Mouse (Mus musculus) WW6 (cell line): ENCODE measurements at regions not wholly inside any gene's neighbourhood (a gene's known extent, or its start where the extent isn't known, plus 50 kb on each side); places are given as distances from the start of the nearest gene placed in this dataset.

ENCODE experiments used
- DNase-seq: peaks from one replicate; pipeline ENCODE4 v3.0.0-alpha.2; 2013; ENCODE audit warnings: low read depth, low spot score

DNA sequence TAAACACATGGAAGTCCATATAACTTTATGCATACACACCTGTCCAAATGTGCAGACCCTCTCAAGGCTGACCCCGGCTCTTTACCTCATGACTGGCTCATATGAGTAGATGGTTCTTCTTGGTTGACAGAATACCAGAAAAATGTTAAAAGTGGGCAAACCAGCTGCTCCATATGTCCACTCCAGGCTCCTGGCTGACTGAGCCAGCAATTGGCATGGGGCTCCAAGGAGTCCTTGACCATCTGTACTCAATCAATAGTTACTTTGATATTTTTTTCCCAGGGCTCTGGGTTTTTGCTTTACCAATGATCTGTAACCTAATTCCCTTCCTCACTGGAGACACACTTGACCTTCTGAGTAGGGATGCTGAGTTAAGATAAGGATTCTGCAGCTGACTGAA lies 345.5 kb downstream of the Ccser2 start:
- DNase-seq, result no peak

DNA sequence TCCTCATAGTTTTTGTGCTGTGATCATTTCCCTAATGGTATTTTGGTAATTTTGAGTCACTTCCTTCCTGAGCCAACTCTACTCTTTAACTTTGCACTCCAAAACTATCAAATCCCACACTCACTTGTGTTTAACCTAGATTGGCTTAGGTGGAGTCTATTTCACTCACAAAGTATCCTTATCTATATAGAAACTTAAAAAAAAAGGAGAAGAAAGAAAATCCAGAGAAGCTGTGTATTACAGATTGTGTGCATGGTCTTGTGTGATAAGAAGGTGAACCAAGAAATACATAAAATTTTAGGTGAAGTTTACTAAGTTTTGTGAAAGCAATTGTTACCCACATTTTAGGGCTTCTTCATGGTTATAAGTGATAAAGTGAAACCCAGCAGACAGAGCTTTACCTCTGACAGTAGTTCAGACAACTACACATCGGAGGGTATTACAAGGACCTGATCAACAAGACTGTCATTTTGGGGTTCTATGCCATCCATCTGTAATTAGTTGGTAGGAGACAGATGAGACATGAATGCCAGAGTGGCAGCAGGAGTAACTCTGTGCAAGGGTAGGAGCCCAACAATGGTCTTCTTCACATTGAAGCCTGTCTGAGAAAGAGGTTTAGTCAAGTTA lies 350.0 kb downstream of the Ccser2 start:
- DNase-seq, result no peak

DNA sequence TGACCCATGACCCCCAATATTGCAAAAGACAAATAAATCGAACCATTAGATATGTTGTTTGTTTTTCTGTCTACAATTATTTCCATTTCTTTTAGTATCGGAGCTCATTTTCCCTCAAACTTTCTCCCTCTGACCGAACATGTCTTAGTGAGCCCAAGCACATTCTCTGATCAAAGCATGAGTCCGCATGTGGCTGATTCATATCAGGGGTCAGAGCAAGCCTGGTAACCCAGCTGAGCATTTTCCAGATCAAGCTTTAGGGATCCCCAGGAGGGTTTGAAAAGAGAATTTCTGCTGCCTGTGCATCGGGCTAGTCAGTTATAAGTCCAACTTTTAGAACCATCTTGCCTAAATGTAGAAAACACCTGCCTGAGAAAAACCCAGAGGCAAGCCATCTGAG lies 350.6 kb downstream of the Ccser2 start:
- DNase-seq, result no peak

DNA sequence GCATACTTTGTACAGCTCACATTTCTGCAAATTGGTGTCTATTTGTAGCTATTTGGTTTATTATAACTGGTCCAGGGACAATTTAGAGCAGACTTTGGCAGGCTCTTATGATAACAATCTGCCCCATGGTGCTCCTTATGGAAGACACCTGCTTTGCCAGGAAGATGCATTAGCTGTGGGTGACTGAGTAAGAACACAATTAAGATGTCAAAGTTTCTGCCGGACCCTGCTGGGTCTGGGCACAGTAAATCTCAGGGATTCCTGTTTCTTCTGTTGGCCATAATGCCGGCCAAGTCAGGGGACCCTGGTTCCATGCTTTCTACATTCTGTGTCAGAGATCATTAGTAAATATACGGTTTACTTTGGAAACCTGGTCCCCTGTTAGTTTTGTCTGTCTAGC lies 353.7 kb downstream of the Ccser2 start:
- no peak for DNase-seq

DNA sequence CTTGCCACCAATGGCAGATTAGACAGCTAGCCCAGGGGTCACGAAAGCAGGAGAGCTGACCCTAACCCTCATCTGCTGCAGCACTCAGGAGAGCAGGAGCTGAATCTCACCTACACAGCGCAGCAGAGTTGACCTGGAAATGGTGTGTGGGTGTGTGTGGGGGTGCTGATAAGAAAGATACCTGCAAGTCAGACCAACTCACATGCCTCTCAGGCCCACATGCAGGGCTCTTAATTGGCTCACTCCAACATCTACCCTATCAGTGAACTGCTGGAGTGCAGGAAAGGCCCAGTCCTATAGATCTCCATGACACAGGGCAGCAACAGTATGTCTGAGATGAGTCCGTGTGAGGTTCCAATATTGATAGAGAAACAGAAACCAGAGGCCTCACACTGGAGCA lies 355.7 kb downstream of the Ccser2 start:
- no peak for DNase-seq

DNA sequence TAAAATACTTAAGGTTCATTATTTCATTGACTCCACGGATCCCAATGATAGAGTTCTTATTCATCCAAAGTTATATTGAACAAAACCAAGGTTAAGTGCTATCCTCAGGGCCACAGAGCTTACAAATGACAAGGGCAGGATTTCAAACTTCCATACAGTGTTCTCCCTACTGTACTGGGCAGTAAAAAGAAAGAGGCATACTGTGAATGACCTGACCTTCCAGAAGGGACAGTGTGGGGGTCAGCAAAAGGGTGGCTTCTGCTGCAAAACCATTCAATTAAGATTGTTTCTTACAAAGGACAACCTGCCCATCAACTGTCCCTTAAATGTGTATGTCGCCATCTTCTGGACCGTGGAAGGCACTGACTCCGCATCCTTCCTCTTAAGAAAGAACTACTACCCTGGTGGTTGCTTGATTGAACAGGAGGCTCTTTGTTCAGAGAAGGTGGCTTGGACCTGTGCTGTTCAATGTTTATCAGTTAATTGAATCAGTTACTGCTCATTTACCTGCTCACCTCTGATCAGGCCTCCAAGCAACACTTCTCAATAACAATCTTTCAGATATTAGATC lies 384.4 kb downstream of the Ccser2 start:
- peak; percentile 7 for DNase-seq

DNA sequence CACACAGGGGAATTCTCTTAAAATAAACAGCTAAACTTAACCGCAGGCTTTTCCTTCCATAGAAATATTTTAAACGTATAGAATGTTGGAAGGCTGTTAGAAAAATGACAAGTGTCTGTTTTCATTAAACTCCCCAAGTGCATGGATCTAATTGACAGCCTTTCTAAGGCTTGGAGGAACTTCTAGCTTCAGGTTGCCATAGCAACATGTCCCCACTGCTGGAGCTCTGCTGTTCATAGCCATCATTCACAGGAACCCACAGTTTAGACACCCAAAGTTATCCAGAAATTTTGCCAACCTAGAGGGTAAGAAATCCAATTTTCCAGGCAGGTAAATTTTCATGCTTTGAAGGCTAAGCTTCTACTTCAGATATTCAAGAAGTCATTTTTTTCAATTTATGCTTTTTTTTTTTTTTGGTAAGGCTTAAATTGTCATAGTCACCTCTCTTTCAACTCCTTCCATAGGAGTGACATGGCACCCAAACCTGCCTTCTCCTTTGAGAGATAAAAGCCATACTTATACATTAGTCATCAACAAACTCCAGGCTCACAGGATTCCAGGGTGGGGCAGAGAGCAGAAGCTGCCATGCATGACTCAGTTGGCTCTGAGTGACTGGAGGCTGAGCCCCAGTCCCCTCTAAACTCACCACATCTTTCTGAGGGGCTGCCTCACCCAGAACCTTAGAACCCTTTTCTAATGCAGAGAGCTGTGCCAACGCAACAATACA lies 385.1 kb downstream of the Ccser2 start:
- DNase-seq, result no peak

DNA sequence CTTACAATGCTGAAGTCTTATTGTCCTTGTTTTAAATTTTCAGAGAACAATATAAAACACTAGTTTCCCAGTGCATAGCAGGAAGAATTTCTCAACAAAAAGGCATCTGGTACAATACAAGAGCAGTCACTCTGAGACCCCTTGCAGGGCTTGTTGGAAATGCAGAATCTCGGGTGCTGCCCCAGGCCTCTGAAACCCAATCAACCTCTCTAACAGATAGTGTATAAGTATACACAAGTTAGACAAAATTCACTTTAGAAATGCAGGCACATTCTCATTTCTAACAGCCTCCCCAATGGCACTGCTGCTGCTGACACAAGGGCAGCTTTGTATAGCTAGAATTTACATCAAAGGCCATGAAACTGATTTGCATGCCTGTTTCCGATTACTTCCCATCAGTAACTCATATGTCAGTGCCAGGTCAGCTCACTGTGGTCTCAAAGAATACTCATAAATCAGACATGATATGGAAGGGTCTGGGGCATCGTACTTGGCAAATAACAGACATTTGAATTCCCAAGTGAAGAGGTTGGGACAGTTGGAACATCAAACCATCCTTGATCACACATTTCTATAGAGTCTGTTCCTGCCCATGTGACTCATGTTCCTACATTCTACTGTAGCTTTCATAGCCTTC lies 405.2 kb downstream of the Ccser2 start:
- DNase-seq, result no peak

DNA sequence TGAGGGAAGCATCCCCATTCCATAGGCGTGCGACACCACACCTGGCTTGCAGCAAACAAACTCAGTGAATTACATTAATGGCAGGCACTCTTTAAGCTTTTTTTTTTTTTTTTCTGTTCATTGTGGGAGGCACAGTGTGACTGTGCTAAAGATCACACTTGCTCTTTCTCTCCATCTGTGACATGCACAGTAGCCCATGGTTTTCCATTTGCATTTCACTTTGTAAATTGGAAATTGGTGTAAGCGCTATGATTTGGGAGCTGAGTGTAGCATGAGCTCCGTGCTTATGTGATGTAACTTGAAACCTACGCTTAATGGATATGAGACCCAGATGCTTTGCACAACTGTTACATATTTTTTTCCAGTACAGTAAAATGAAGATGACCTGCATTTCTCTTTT lies 431.2 kb downstream of the Ccser2 start:
- no peak for DNase-seq

DNA sequence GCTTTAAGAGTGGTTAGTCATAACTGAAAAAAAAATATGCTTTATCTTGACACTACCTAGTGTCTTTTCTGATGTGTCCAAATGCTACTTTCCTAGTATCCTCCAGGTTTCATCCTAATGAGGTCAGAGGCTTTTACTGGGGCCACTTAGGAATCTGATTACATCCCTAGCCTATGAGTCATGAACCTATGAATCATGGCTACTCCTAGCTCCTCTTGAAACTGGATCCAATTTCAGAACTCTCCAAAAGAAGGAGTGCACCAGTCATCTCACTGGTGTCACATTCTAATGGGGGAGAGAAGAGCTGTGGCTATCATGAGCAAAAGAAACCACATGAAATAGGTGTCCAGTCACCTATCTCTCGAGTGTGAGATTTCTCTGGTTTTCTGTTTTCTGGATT lies 432.6 kb downstream of the 4930474N05Rik start:
- no peak for DNase-seq

DNA sequence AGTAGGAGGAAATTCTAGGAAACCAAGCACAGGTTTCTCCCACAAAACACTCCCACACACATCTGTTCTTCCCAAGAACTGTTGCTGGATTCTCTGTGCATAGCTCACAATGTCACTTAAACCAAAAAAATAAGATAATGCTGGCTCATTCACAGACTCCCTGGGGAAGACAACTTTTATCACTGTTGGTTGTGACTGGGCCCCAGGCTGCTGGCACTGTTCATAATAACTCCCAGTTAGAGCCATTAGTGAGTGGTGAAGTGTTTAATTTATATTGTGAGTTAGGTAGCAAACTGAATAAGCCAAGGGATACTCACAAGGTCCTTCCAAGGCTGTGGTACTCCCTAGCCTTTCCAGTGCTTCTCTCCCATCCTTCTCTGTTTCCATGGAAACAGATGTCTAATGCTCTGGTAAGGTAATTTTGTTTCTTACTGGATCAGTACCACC lies 430.9 kb downstream of the 4930474N05Rik start:
- no peak for DNase-seq

DNA sequence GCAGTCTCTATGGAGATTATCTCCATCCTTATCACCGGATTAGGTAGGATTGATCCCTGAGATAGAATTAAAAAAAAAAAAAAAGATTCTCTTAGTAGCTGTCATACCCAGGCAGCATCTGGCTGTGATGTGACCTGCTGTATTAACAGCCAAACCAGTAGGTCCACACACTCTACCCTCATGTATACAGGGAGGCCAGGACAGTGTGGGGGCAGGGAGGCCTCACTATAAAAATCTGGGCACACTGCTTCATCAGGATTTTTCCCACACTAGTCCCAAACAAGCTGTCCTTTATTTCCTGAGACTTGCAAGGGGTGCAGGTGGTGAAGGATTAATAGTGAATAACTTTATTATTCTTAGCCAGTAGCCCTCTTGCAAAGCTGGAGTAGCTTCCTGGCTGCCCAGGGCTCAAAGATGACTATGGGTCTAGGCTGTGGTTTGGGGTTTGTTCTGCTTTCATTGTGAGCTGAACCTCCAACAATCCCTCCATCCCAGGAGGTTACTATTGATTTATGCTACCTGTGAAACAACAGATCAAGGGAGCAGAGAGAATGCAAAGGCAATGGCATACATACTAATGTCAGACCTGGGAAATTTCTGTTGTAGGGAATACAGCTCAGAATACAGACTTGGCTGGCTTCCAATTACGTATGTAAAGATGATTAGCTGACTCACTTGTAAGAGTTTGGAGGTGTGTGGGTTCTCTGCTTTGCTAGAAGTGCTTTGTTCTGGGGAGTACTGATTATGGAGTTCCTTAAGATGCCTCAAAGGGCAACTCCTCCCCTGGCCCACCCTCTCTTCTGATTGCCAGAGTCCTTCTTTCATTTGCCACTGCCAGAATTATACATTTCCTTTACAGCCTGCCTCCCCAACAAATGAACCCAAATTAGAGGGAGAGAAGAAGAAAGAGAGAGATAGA lies 407.6 kb downstream of the 4930474N05Rik start:
- no peak for DNase-seq

DNA sequence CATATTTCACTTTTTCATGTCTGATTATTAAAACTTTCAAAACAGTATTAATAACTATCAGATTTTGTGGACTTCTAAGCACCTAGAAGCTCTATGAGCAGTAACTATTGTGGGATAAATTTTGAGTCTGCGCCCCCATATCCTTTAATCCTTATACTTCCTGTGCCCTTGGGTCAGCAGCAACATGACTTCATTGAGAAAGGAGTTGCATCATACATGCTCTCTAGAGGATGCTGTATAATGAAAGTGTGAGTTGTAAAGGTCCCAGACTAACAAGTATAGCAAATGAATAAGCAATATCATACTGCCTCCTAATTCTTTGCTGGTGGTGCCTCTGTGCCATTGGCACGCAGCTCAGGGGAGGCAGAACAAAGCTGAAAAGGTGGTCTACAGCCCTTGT lies 404.6 kb downstream of the 4930474N05Rik start:
- DNase-seq, result no peak

DNA sequence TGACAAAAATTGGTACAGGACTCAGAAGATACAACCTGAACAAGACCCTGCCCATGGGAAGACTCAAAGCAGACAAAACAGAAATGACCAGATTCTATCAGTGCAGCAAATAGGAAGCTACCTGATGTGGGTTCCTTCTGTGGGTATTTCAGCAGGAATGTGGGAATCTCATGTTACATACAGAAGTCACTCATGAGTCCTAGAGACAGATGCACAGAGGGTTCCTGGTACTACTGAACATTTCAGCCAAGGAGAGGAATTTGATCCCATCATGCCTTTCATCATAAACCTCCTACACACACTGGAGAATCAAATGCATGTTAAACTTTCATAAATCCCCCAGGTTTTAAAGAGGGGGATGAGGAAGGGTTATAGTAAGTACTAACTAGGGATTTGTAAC lies 390.8 kb downstream of the 4930474N05Rik start:
- DNase-seq, result no peak

DNA sequence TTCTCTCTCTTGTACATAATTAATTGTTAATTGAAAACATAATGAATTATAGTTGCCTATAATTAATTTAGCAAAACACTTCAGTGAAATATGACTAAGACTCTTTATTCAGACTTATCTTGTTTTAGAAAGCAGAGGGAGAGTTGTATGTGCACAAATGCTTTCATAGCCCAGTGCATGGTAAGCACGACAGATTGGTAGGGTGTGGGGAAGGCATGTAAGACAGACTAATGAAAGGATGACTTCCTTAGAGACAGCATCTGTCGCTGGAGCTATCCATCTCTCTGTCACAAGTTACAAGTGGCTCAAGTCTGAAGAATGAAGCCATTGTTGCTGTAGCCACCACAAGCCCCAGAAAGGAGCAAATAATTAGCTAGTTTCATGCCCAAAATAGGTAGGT lies 376.9 kb downstream of the 4930474N05Rik start:
- no peak for DNase-seq

DNA sequence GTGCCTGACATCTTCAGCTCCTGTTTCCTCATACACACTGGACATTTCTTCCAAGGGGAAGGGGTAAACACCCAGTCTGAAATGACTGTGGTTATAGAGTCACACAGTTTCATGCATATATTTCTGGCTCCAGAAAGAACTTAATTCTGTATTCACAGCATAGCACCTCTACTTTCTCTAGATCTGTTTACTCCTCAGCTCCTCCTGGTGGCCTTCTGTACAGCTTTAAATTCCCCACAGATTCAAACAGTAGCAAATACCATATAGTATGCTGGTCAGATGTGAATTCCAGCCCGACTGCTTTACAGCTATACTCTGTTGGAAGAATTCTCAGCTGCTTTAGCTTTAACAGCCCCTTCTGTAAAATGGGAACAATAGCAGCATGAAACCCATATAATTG lies 375.6 kb downstream of the 4930474N05Rik start:
- DNase-seq, result no peak

DNA sequence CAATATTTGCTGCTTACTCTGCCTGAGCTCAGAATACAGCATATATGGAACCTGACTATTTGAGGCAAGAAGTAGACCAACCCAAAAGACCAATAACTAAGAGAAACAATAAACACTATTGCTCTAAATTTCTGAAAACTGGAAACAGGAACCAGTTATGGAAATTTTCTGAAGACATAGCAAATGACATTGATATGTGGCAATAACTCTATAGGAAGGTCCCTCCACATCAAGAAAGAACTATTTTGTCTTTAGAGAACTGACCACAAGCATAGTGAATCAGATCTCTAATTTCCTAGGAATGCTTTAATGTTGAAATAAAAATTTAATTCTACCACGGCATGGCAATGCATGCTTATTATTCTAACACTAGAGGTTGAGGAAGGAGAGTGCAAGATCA lies 358.3 kb downstream of the 4930474N05Rik start:
- DNase-seq, result no peak

DNA sequence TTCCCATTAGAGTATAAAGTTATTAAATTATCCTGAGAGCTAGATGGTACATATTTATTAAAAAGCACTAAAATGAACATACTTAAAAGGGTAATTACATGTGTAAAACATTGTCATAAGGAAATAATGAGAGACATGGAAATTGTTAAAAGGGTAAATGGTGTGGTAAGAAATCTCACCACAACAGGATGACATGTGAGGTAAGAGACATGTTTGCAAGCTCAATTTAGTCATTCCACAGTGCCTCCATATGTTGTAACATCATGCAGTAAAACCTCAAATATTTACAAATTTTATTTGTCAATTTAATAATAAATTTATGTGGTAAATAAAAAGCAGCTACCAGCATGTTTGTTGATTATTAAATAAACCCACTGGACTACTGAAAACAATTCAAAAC lies 355.4 kb downstream of the 4930474N05Rik start:
- no peak for DNase-seq

DNA sequence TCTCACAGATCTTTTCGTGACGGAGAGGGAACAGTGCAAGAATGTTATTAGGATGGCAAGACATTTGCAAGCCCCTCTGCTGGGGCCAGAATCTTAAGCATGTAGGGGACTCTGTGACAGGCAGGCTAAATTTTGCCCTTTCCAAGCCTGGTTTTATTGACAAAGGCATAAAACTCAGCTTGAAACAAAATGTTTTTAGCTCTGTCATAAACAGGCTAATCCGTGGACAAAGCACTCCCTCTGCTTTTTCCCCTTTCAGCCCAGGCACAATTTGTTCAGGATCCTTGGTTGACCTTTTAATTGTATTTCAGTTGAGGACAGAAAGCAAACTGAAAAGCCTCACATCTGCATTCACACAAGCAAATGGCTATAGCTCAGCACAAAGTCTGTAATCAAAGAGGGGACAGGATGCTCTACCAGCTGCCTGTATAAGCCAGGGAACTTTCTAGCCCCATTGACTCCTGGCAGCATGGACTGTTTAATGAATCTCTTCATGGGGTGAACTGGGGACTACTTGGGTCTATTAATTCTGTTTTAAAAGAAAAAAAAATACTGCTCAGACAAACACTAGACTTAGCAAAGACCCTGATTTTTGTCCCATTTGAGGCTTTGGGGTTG lies 320.0 kb downstream of the 4930474N05Rik start:
- DNase-seq, result no peak

DNA sequence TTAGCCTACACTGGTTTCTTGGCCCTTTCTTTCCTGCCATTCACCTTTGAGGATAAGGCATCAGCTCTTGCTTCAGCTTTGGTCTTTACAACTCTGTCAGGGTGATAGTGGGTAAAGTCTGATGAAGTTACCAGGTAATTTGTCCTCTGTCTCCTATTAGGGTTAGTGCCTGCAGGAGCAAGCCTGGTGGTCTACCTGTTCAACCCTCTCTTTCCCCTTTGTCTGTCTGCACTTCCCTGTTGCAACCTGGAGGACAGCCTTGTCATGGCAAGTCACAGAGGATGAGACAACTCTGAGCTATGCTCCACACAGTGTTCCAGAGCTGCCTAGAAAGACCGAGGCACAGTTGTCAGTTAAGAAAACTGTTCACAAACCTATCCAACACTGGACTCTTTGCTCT lies 319.5 kb downstream of the 4930474N05Rik start:
- no peak for DNase-seq
